Mouse (Mus musculus) adrenal gland, adult 2 months (tissue): ENCODE results near the gene Nxph3. TPM values are rescaled to one million over a fixed set of nuclear protein-coding genes. Genes with fewer than 3 reads are reported as not detected.

Experiments
- DNase-seq: peaks from one replicate; pipeline ENCODE4 v3.0.0; 2021
- polyA plus RNA-seq: library from polyadenylated mRNA; depleted of rRNA; stranded (reverse); fragments of >200 nt; gene quantifications from 2 replicates; pipeline ENCODE4 v1.2.3, GENCODE M21; 2012; rRNA removed
- total RNA-seq, 2 experiments: library from RNA; stranded (reverse); gene quantifications; 2 replicates each; pipeline ENCODE4 v1.2.3; 2021

Nxph3 gene
- total and polyA plus RNA-seq, 3 experiments = 1.6 to 6.2 (median 1.9) TPM

DNA sequence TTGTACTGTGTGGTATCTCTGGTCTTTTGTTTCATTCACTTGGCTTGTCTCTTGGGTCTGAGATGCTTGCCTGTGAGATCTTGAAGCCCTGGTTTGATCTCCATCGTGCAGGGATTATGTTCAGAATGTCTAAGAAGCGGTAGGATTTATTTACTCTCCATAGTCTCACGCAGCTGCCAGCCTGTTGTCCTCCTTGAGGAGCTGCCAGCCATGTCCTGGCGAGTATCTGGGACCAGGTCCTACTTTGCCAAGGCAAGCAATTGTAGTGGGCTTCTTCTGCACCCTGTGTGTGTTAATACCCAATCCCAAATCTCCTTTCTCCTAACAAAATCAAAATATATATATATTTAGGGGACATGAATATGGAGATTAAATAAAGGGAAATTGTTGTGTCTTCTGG, 21.4 kb downstream of the Nxph3 start:
- no peak for DNase-seq

- no peak for DNase-seq
These were observed 22.1 kb downstream of the Nxph3 start for GRCm38 (mm10) chr11:95492256-95492655.

- peak; percentile 80 for DNase-seq
These were observed 24.3 kb downstream of the Nxph3 start for GRCm38 (mm10) chr11:95490104-95490503.

DNA sequence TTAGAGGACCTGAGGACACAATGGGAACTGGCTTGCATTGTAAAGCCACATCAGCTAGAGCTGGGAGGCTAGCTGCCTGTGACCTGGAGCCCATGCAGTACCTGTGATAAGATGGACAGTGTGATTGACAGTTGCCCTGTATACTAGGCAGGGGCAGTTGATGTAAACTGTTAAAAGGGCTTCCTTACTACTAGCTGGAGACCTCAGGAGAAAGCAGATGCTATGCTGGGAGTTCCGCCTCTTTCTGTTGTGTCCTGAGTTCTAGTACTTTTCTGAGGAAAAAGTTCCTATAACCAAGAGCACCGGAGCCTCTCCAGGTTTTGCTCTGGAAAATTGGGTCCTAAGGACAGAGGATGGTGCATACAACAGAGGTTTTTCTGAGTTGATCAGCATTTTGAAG, 27.1 kb downstream of the Nxph3 start:
- no peak for DNase-seq

- no peak for DNase-seq
These were observed 28.7 kb downstream of the Nxph3 start for GRCm38 (mm10) chr11:95485634-95486033.

- DNase-seq = no peak
These were observed 33.7 kb downstream of the Nxph3 start for GRCm38 (mm10) chr11:95480662-95481061.

DNA sequence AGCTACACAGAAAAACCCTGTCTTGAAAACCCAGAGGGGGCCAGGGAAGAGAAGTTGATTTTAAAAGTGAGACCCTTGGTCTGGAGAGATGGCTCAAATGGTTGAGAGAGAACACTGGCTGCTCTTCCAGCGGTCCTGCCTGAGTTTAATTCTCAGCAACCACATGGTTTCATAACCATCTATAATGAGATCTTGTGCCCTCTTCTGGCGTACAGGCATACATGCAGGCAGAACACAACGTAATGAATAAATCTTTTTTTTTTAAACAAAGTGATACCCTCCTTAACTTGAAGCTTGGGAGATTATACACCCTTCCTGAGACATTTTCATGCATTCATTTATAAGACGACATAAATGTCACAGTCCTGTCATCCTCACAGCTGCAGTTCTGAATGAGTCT, 34.9 kb downstream of the Nxph3 start:
- no peak for DNase-seq

DNA sequence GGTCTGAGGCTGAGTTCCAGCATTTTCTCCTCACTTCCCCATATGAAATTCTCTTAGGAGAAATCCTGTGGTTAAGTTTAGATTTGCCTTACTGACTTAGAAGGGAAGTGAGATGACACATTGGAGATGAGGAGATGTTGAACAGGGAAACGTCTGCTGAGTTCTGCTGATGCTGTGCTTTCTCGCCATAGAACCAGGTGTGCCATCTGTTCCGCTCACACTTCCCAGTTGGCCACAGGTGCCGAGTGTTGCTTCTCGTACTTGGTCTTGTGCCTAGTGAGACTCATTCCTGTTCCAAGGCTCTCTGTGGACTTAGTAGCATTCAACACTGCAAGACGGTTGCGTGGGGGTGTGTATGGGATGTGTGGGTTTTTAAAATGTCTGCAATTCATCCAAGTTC, 38.0 kb downstream of the Nxph3 start:
- no peak for DNase-seq

GRCm38 (mm10) chr11:95473456-95473855, 40.9 kb downstream of the Nxph3 start:
- no peak for DNase-seq

GRCm38 (mm10) chr11:95472942-95473341, 41.4 kb downstream of the Nxph3 start:
- no peak for DNase-seq

DNA sequence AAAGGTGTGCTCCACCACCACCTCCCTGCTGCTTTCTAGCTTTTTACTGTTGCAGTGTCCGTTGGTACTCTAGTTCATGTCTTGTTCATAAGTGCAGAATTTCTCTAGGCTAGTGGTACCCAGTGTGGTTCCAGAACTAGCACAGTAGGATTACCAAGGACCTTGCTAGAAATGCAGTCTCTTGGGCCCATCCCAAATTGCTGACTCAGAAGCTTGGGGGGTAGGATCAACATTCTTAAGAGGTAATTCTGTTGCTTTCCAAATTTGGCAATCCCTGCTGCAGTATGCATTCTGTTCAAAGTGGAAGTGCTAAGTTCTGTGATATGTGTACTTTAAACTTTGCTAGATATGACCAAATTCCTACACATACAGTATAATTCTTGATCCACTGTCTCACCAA, 46.6 kb downstream of the Nxph3 start:
- DNase-seq = peak; percentile 70

- no peak for DNase-seq
These were observed 52.2 kb downstream of the Nxph3 start for GRCm38 (mm10) chr11:95462168-95462567.

- no peak for DNase-seq
These were observed 53.5 kb downstream of the Nxph3 start for GRCm38 (mm10) chr11:95460872-95461271.

Other genes starting within 250 kb of the Nxph3 start
- 10 to 100 TPM; 51.7 to 64.2 TPM for gene Kat7, start 204.3 kb downstream of the Nxph3 start, total RNA-seq
- 21.5 and 23.8 TPM in 2 replicates for gene Kat7, start 204.3 kb downstream of the Nxph3 start, polyA plus RNA-seq
- gene Fam117a, start 177.6 kb downstream of the Nxph3 start, total RNA-seq = 10 to 100 TPM; 16.6 to 20.9 TPM
- 27.0 and 37.1 TPM in 2 replicates for gene Fam117a, start 177.6 kb downstream of the Nxph3 start, polyA plus RNA-seq
- gene Slc35b1, start 129.9 kb downstream of the Nxph3 start, total RNA-seq = 10 to 100 TPM; 61.1 to 76.8 TPM
- 52.8 and 60.4 TPM in 2 replicates for gene Slc35b1, start 129.9 kb downstream of the Nxph3 start, polyA plus RNA-seq
- 100 to 1,000 TPM; 105 to 187 TPM for gene Spop, start 100.5 kb downstream of the Nxph3 start, total RNA-seq
- 39.1 and 45.3 TPM in 2 replicates for gene Spop, start 100.5 kb downstream of the Nxph3 start, polyA plus RNA-seq
- gene Ngfr, start 73.2 kb upstream of the Nxph3 start, total RNA-seq = 1 to 10 TPM; 2.6 to 5.7 TPM
- 8.0 and 14.2 TPM in 2 replicates for gene Ngfr, start 73.2 kb upstream of the Nxph3 start, polyA plus RNA-seq
- gene Phb, start 152.4 kb upstream of the Nxph3 start, total RNA-seq = 100 to 1,000 TPM; 204 to 395 TPM
- gene Phb, start 152.4 kb upstream of the Nxph3 start, polyA plus RNA-seq = 125 and 220 TPM in 2 replicates
- 10 to 100 TPM; 39.6 to 40.7 TPM for gene Zfp652, start 198.1 kb upstream of the Nxph3 start, total RNA-seq
- gene Zfp652, start 198.1 kb upstream of the Nxph3 start, polyA plus RNA-seq = 20.7 and 24.9 TPM in 2 replicates
- gene B130006D01Rik, start 209.0 kb upstream of the Nxph3 start, total RNA-seq = under 1 TPM; 0.58 to 0.76 TPM
- 0.07 TPM in 1 of 2 replicates, not detected in the other for gene B130006D01Rik, start 209.0 kb upstream of the Nxph3 start, polyA plus RNA-seq